Mouse (Mus musculus): ENCODE measurements at regions not wholly inside any gene's neighbourhood (a gene's known extent, or its start where the extent isn't known, plus 50 kb on each side); places are given as distances from the start of the nearest gene placed in this dataset.

DNA sequence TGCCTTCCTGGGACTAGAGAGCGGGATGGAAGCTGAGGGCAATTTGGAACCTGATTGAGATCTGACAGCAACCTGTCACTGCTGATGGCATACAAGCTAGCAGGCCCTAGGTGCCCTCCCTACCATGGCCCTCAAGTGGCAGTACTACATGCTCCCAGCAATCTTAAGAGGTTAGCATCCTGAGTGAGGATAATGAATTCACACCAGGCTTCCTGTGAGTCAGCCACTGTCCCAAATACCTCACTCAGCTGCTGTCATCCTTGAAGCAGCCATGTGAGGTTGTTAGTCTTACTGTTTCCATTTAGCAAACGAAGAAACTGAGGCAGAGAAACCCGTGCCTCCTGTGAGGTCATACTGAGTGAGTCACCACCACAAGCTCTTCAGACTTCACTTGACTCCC, 65.5 kb upstream of the Slc7a14 start:
- TF ChIP-seq CTCF (IDR thresholded peaks at IDR 0.05; ENCODE audit: low read depth) (no peak), EP300 (IDR thresholded peaks at IDR 0.05; ENCODE audit: low read depth) (no peak)
- Histone ChIP-seq H3K36me3 (replicated peaks; ENCODE audit: control insufficient read depth, insufficient read depth, low read depth) (no peaks in the 10 kb centered on the region), H3K4me2 (ENCODE audit: low read depth) (no peak overlapping the region), H3K4me1 (replicated peaks; ENCODE audit: control insufficient read depth in 2 of 2, insufficient read depth in 2 of 2, low read length in 1 of 2) (no peaks in the 10 kb centered on the region), H3K4me3 (ENCODE audit: insufficient read depth in 1 of 2, low read depth in 2 of 2, low read length in 2 of 2) (no peak overlapping the region), H3K27ac (no peak overlapping the region), H3K9ac (replicated peaks) (no peak overlapping the region), H3K27me3 (ENCODE audit: control insufficient read depth, insufficient read depth, low read length) (no peaks in the 10 kb centered on the region), H3K9me3 (ENCODE audit: control insufficient read depth, low read length) (no peaks in the 10 kb centered on the region)
- WGBS (ENCODE audit: insufficient replicate concordance), result 46% methylated on average over 3 of the region's 3 CpGs
- ATAC-seq (ENCODE audit: insufficient read depth) (no peak), DNase-seq (ENCODE audit: low read depth in 3 of 3, low spot score in 3 of 3) (no peak)

DNA sequence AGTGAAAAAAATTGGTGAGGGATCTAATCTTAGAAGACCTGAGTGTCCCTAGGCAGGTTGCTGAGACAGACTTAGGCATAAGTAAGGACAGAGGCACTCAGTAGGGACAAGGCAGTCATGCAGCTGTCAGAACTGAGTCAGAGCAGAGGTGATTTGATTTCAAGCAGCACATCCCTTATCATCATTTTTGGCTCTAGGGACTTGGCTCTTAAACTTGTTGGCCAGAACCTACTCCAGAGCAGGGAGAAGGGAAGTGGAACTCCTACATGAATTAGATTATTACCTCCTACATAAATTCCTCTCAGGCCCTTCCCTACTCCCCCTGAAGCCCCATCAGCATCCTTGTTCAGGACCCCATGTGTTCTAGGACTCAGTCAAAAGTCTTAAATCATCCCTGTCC, 63.9 kb upstream of the Slc7a14 start:
- Histone ChIP-seq H3K27me3 (ENCODE audit: control insufficient read depth, insufficient read depth, low read length) (no peaks in the 10 kb centered on the region), H3K4me2 (ENCODE audit: low read depth) (no peak overlapping the region), H3K36me3 (replicated peaks; ENCODE audit: control insufficient read depth, insufficient read depth, low read depth) (no peaks in the 10 kb centered on the region), H3K9me3 (ENCODE audit: control insufficient read depth, low read length) (no peaks in the 10 kb centered on the region), H3K4me3 (ENCODE audit: insufficient read depth in 1 of 2, low read depth in 2 of 2, low read length in 2 of 2) (no peak overlapping the region), H3K27ac (no peak overlapping the region), H3K9ac (replicated peaks) (no peak overlapping the region), H3K4me1 (replicated peaks; ENCODE audit: control insufficient read depth in 2 of 2, insufficient read depth in 2 of 2, low read length in 1 of 2) (no peaks in the 10 kb centered on the region)
- no peak for ATAC-seq (ENCODE audit: insufficient read depth)
- no peak for TF ChIP-seq CTCF (IDR thresholded peaks at IDR 0.05; ENCODE audit: low read depth)
- no peak for TF ChIP-seq EP300 (IDR thresholded peaks at IDR 0.05; ENCODE audit: low read depth)
- no peak for DNase-seq (ENCODE audit: low read depth in 3 of 3, low spot score in 3 of 3)

DNA sequence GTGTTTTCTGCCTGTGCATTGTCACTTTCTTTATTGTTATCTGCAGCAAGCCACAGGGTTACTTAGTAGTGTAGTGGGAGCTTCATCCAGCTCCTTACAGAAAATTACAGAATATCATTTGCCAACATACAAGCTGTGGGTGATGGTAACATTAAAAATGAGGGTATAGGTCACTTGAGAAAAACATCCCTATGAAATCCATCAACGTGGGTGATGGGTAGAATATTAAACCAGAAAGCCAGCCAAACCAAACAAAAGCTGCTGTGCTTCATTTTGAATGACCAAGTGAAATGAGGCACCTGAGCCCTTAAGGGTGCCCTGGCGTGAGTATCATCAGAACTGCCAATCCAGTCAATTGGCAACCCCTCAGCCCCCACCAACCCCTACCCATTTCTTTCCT, 58.1 kb upstream of the Slc7a14 start:
- ATAC-seq (ENCODE audit: insufficient read depth), result no peak
- H3K9me3 ChIP-seq (ENCODE audit: control insufficient read depth, low read length), result no peaks in the 10 kb centered on the region
- H3K4me3 ChIP-seq (ENCODE audit: insufficient read depth in 1 of 2, low read depth in 2 of 2, low read length in 2 of 2), result no peak overlapping the region
- H3K36me3 ChIP-seq (replicated peaks; ENCODE audit: control insufficient read depth, insufficient read depth, low read depth), result no peaks in the 10 kb centered on the region
- no peak overlapping the region for H3K4me2 ChIP-seq (ENCODE audit: low read depth)
- no peak for DNase-seq (ENCODE audit: low read depth in 3 of 3, low spot score in 3 of 3)
- no peaks in the 10 kb centered on the region for H3K4me1 ChIP-seq (replicated peaks; ENCODE audit: control insufficient read depth in 2 of 2, insufficient read depth in 2 of 2, low read length in 1 of 2)
- H3K27ac ChIP-seq, result no peak overlapping the region
- H3K27me3 ChIP-seq (ENCODE audit: control insufficient read depth, insufficient read depth, low read length), result no peaks in the 10 kb centered on the region
- H3K9ac ChIP-seq (replicated peaks), result no peak overlapping the region
- WGBS (ENCODE audit: insufficient replicate concordance), result 40% methylated on average over 2 of the region's 2 CpGs
- TF ChIP-seq CTCF (IDR thresholded peaks at IDR 0.05; ENCODE audit: low read depth), result no peak
- no peak for TF ChIP-seq EP300 (IDR thresholded peaks at IDR 0.05; ENCODE audit: low read depth)

Measured in liver, embryonic 14.5 days (tissue).